11 mouse cellular contexts compared by ENCODE assay signal in genomic region chr16:77401185-77401943, GRCm38 (mm10).
DNase-seq lines count a peak whose midpoint lies in the region; ATAC-seq and TF ChIP-seq lines count a peak whose summit lies in the region.
"Had no signal": no experiment of that assay in that cellular context is flagged by ENCODE, and none has a peak within 500 bp of the region (broad histone marks: within the 10 kb centered on the region; RNA-seq: fewer than 3 reads in every experiment).

No protein-coding gene starts in this region.

- H3K4me1 ChIP-seq in kidney, embryonic 16.5 days (ENCODE audit: insufficient read depth, low read length) = peaks cover 34% of the 10 kb centered on the region
- no peaks in the 10 kb centered on the region; the same call in 1 of the 2 replicates for H3K4me1 ChIP-seq in embryonic fibroblast, embryonic 13.5 days (ENCODE audit: control insufficient read depth, insufficient read depth, low read length)
- H3K4me1 ChIP-seq in hindbrain, embryonic 15.5 days (replicated peaks) = peaks cover 53% of the 10 kb centered on the region
- no peaks in the 10 kb centered on the region for H3K4me1 ChIP-seq in olfactory bulb, adult 2 months (ENCODE audit: control insufficient read depth, insufficient read depth, low read length)

- no peaks in the 10 kb centered on the region for H3K27me3 ChIP-seq in kidney, embryonic 16.5 days (ENCODE audit: insufficient read depth, low read length)
- no peaks in the 10 kb centered on the region for H3K27me3 ChIP-seq in hindbrain, embryonic 15.5 days

- H3K9me3 ChIP-seq in kidney, embryonic 16.5 days (ENCODE audit: low read length) = no peaks in the 10 kb centered on the region
- no peaks in the 10 kb centered on the region for H3K9me3 ChIP-seq in hindbrain, embryonic 15.5 days

- no peak for TF ChIP-seq POLR2A in embryonic fibroblast, embryonic 13.5 days (IDR thresholded peaks at IDR 0.05; ENCODE audit: low read depth, low read length)
- TF ChIP-seq POLR2A in olfactory bulb, adult 2 months (IDR thresholded peaks at IDR 0.05; ENCODE audit: insufficient read depth, low read depth, low read length) = no peak

- H3K4me3 ChIP-seq in kidney, embryonic 16.5 days (ENCODE audit: low read length) = no peak overlapping the region
- no peak overlapping the region for H3K4me3 ChIP-seq in embryonic fibroblast, embryonic 13.5 days (ENCODE audit: insufficient read depth, low read length)
- H3K4me3 ChIP-seq in hindbrain, embryonic 15.5 days = 0 out of 2 replicates have a peak overlapping the region, but pooled peaks have one; percentile 31
- H3K4me3 ChIP-seq in olfactory bulb, adult 2 months (ENCODE audit: insufficient read depth, low read depth, low read length) = no peak overlapping the region
- H3K4me3 ChIP-seq: erythroblast, embryonic 14.5 days had no signal

- no peak for TF ChIP-seq CTCF in embryonic fibroblast, embryonic 13.5 days (IDR thresholded peaks at IDR 0.05; ENCODE audit: borderline replicate concordance, insufficient read depth, low read length)
- no peak for TF ChIP-seq CTCF in olfactory bulb, adult 2 months (IDR thresholded peaks at IDR 0.05; ENCODE audit: insufficient read depth, low read depth, low read length)

- no peak for DNase-seq in kidney, postnatal 36 days
- no peak for DNase-seq in adrenal gland, postnatal 4 days (ENCODE audit: low spot score in 2 of 2)
- DNase-seq in spleen, postnatal 4 days (ENCODE audit: low spot score in 2 of 2) = no peak
- DNase-seq: adrenal gland, postnatal 14 days; kidney, adult 11 months; liver had no signal

- no peak overlapping the region for H3K4me2 ChIP-seq in kidney, embryonic 16.5 days (replicated peaks; ENCODE audit: low read depth, low read length)
- peak overlapping the region; percentile 57 for H3K4me2 ChIP-seq in hindbrain, embryonic 15.5 days

- WGBS in kidney, embryonic 16.5 days = 75% methylated on average over 4 of the region's 4 CpGs
- 16% methylated on average over 4 of the region's 4 CpGs for WGBS in hindbrain, embryonic 15.5 days
- WGBS in olfactory bulb, adult 2 months = 74% methylated on average over 4 of the region's 4 CpGs

- no peak for ATAC-seq in kidney, embryonic 16.5 days (ENCODE audit: low FRiP score, low TSS enrichment)
- ATAC-seq in hindbrain, embryonic 15.5 days (ENCODE audit: low FRiP score, low read depth) = no peak

- H3K36me3 ChIP-seq in kidney, embryonic 16.5 days (ENCODE audit: insufficient read depth, low read length) = no peaks in the 10 kb centered on the region
- H3K36me3 ChIP-seq in hindbrain, embryonic 15.5 days = no peaks in the 10 kb centered on the region

- H3K9ac ChIP-seq in kidney, embryonic 16.5 days (replicated peaks; ENCODE audit: low read length) = peak overlapping the region; percentile 43; the same call in 1 of the 2 replicates
- H3K9ac ChIP-seq in hindbrain, embryonic 15.5 days = peak overlapping the region; percentile 57

- peak overlapping the region; percentile 86; the same call in 1 of the 2 replicates for H3K27ac ChIP-seq in kidney, embryonic 16.5 days (ENCODE audit: low read length)
- H3K27ac ChIP-seq in embryonic fibroblast, embryonic 13.5 days (ENCODE audit: insufficient read depth, low read length) = peak overlapping the region; percentile 13; the same call in 1 of the 2 replicates
- H3K27ac ChIP-seq in hindbrain, embryonic 15.5 days (replicated peaks) = peak overlapping the region; percentile 91
- H3K27ac ChIP-seq in olfactory bulb, adult 2 months (ENCODE audit: insufficient read depth, low read depth, low read length) = peak overlapping the region; percentile 61; the same call in 1 of the 2 replicates

Comparison
In these comparisons a context has a peak if more than half of its experiments do, and no peak if none do; other contexts are left out.
1. H3K27ac ChIP-seq: peak in every context shown above with its lines; median percentile 91 in hindbrain, embryonic 15.5 days; 86 in kidney, embryonic 16.5 days; 61 in olfactory bulb, adult 2 months; 13 in embryonic fibroblast, embryonic 13.5 days.